Mouse (Mus musculus): ENCODE measurements at regions not wholly inside any gene's neighbourhood (a gene's known extent, or its start where the extent isn't known, plus 50 kb on each side); places are given as distances from the start of the nearest gene placed in this dataset.

DNA sequence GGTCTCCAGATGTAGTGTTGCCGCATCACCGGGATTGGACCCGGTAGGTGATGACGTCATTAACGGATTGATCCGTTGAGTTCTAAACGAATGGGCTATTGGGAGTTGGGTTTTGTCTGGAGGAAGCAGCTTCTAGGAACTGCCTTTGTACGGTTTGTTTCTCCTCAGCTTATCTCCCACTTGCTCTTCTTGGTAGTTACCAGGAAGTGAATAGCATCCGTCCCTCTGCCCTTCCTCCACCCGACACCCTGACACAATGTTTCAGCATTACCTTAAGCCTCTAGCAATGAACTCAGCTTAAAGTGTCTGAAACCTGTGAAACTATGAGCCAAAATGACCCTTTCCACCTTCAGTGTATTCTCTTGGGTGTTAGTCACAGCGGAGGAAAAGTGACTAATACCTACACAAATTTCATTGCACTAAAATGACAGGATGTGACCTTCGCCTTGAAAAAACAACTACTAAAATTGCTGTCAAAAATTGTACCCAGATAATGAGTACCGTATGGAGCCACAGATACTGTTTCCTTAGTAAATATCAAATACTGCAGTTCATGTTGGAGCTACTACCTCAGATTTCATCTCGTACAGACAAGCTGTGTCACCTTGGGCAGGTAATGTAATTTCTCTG, 237.1 kb downstream of the Adgb start:
- no peaks in the 10 kb centered on the region for H3K36me3 ChIP-seq (replicated peaks in 1 of 2; ENCODE audit: control insufficient read depth in 1 of 2, insufficient read depth in 1 of 2, low read length in 1 of 2)
- H3K27ac ChIP-seq (ENCODE audit: insufficient read depth, low read depth): no peak overlapping the region
- DNase-seq (ENCODE audit: extremely low read depth): no peak
- in situ Hi-C loops (cut with MboI; ENCODE audit: low pct_ligation_motif_present, low pct_unique_long_range_greater_than_20kb, low sequenced_read_pairs) (no loop called here), dilution Hi-C loops (cut with MboI; ENCODE audit: extremely low pct_ligation_motif_present, extremely low pct_unique_long_range_greater_than_20kb, low sequenced_read_pairs) (no loop called here)
- H3K4me3 ChIP-seq (replicated peaks in 1 of 3; ENCODE audit: low read depth in 2 of 3, low read length in 2 of 3, poor library complexity in 1 of 3): no peak overlapping the region
- H3K4me2 ChIP-seq (ENCODE audit: insufficient read depth, low read depth, poor library complexity, severe bottlenecking): no peak overlapping the region
- TF ChIP-seq HCFC1 (IDR thresholded peaks at IDR 0.05; ENCODE audit: low read depth, low read length): no peak
- no peak for TF ChIP-seq MYC (IDR thresholded peaks at IDR 0.05; ENCODE audit: low read depth, low read length)
- TF ChIP-seq MAZ (IDR thresholded peaks at IDR 0.05; ENCODE audit: low read depth, low read length): no peak
- no peak for TF ChIP-seq GABPA (IDR thresholded peaks at IDR 0.05; ENCODE audit: insufficient replicate concordance, low read depth, low read length)
- no peak for TF ChIP-seq MEF2A (IDR thresholded peaks at IDR 0.05; ENCODE audit: borderline replicate concordance, low read depth, low read length)
- TF ChIP-seq JUN (IDR thresholded peaks at IDR 0.05; ENCODE audit: insufficient read depth, low read depth, low read length): no peak
- no peak for TF ChIP-seq ZMIZ1 (IDR thresholded peaks at IDR 0.05; ENCODE audit: low read depth, low read length)
- TF ChIP-seq CHD1 (IDR thresholded peaks at IDR 0.05; ENCODE audit: low read depth, low read length): no peak
- TF ChIP-seq ELF1 (IDR thresholded peaks at IDR 0.05; ENCODE audit: low read depth, low read length): no peak
- TF ChIP-seq POLR2AphosphoS2 (IDR thresholded peaks at IDR 0.05; ENCODE audit: low read depth, low read length): no peak
- no peak for TF ChIP-seq NELFE (IDR thresholded peaks at IDR 0.05; ENCODE audit: low read depth, low read length)
- TF ChIP-seq TCF12 (IDR thresholded peaks at IDR 0.05; ENCODE audit: low read depth, low read length): no peak
- no peak for TF ChIP-seq SMC3 (IDR thresholded peaks at IDR 0.05; ENCODE audit: low read depth, low read length)
- TF ChIP-seq PAX5 (IDR thresholded peaks at IDR 0.05; ENCODE audit: low read length): no peak
- no peak for TF ChIP-seq ZNF384 (IDR thresholded peaks at IDR 0.05; ENCODE audit: low read depth, low read length)
- TF ChIP-seq USF1 (IDR thresholded peaks at IDR 0.05; ENCODE audit: low read depth, low read length): no peak
- H3K9me3 ChIP-seq (replicated peaks; ENCODE audit: low read length): no peaks in the 10 kb centered on the region
- H3K9ac ChIP-seq (ENCODE audit: insufficient read depth, low read depth): no peak overlapping the region
- no peaks in the 10 kb centered on the region for H3K27me3 ChIP-seq (replicated peaks)
- peaks cover 0 to 3% of the 10 kb centered on the region in 2 experiments; a peak in 1 of 4 replicates for H3K4me1 ChIP-seq (ENCODE audit: control insufficient read depth in 1 of 2, insufficient read depth in 2 of 2)
- no peaks in the 10 kb centered on the region for H3K79me2 ChIP-seq (replicated peaks; ENCODE audit: control insufficient read depth, extremely low read depth, insufficient read depth, poor library complexity, severe bottlenecking)

DNA sequence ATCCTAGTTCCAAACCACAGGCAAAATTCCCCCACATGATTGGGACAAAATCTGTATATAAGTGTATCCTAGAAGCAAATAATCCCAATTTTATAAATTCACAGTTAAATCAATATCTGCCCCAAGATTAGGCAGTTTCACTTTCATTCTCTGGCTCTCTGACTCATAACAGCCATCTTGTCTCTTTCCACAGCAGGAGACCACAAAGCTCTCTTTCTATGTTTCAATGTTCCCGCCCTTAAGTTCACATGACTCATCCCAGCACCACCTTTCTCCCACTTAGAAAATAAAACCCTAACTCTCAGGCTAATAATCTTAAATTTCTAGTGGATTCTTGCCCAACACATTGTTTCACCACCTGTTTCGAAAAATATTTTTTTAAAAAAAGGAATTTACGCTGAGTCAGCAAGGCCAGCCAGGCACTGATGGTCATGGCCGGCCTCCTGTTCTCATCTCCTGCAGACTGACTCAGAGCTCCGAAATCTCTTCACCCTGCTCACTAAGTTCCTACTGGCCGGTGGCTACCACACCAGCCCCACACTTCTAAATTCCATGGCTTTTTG, 247.5 kb downstream of the Adgb start:
- no peaks in the 10 kb centered on the region for H3K27me3 ChIP-seq (replicated peaks)
- no peak overlapping the region for H3K27ac ChIP-seq (ENCODE audit: insufficient read depth, low read depth)
- dilution Hi-C loops (cut with MboI; ENCODE audit: extremely low pct_ligation_motif_present, extremely low pct_unique_long_range_greater_than_20kb, low sequenced_read_pairs) (no loop called here), in situ Hi-C loops (cut with MboI; ENCODE audit: low pct_ligation_motif_present, low pct_unique_long_range_greater_than_20kb, low sequenced_read_pairs) (no loop called here)
- H3K4me2 ChIP-seq (ENCODE audit: insufficient read depth, low read depth, poor library complexity, severe bottlenecking): no peak overlapping the region
- no peaks in the 10 kb centered on the region for H3K36me3 ChIP-seq (replicated peaks in 1 of 2; ENCODE audit: control insufficient read depth in 1 of 2, insufficient read depth in 1 of 2, low read length in 1 of 2)
- no peaks in the 10 kb centered on the region for H3K79me2 ChIP-seq (replicated peaks; ENCODE audit: control insufficient read depth, extremely low read depth, insufficient read depth, poor library complexity, severe bottlenecking)
- TF ChIP-seq EP300 (IDR thresholded peaks at IDR 0.05; ENCODE audit: low read length) (peak; percentile 70), SMC3 (IDR thresholded peaks at IDR 0.05; ENCODE audit: low read depth, low read length) (no peak), KAT2A (IDR thresholded peaks at IDR 0.05; ENCODE audit: insufficient replicate concordance, low read length) (no peak), CHD1 (IDR thresholded peaks at IDR 0.05; ENCODE audit: low read depth, low read length) (no peak), ZKSCAN1 (IDR thresholded peaks at IDR 0.05; ENCODE audit: borderline replicate concordance, low read depth, low read length) (no peak), CHD2 (IDR thresholded peaks at IDR 0.05; ENCODE audit: low read length) (0 out of 2 replicates have a peak, but pooled peaks have one; percentile 17), BHLHE40 (IDR thresholded peaks at IDR 0.05; ENCODE audit: low read depth, low read length) (0 out of 2 replicates have a peak, but pooled peaks have one; percentile 35), JUND (conservative IDR thresholded peaks at IDR 0.05; ENCODE audit: low read depth, low read length) (peak; percentile 74), JUN (IDR thresholded peaks at IDR 0.05; ENCODE audit: insufficient read depth, low read depth, low read length) (peak; percentile 64), MEF2A (IDR thresholded peaks at IDR 0.05; ENCODE audit: borderline replicate concordance, low read depth, low read length) (no peak), NELFE (IDR thresholded peaks at IDR 0.05; ENCODE audit: low read depth, low read length) (no peak), IRF4 (IDR thresholded peaks at IDR 0.05; ENCODE audit: low read depth, low read length) (peak; percentile 80), ETS1 (conservative IDR thresholded peaks at IDR 0.05; ENCODE audit: low read depth, low read length) (peak; percentile 65), RAD21 (IDR thresholded peaks at IDR 0.05; ENCODE audit: low read depth, low read length) (no peak), USF1 (IDR thresholded peaks at IDR 0.05; ENCODE audit: low read depth, low read length) (no peak; the same call in 1 of the 2 replicates), ZC3H11A (IDR thresholded peaks at IDR 0.05; ENCODE audit: low read depth, low read length) (no peak), E2F4 (IDR thresholded peaks at IDR 0.05; ENCODE audit: insufficient replicate concordance, low read depth, low read length) (peak; percentile 85; the same call in 1 of the 2 replicates), SIN3A (IDR thresholded peaks at IDR 0.05; ENCODE audit: low read length) (no peak), HCFC1 (IDR thresholded peaks at IDR 0.05; ENCODE audit: low read depth, low read length) (no peak), GABPA (IDR thresholded peaks at IDR 0.05; ENCODE audit: insufficient replicate concordance, low read depth, low read length) (no peak), MAFK (IDR thresholded peaks at IDR 0.05; ENCODE audit: insufficient replicate concordance, low read length) (peak; percentile 99), CTCF (conservative IDR thresholded peaks at IDR 0.05 in 1 of 2, IDR thresholded peaks at IDR 0.05 in 1 of 2; ENCODE audit: low read depth in 2 of 2, low read length in 2 of 2) (no peak)
- DNase-seq (ENCODE audit: extremely low read depth): peak; percentile 63
- no peak overlapping the region for H3K4me3 ChIP-seq (replicated peaks in 1 of 3; ENCODE audit: low read depth in 2 of 3, low read length in 2 of 3, poor library complexity in 1 of 3)
- no peak overlapping the region for H3K9ac ChIP-seq (ENCODE audit: insufficient read depth, low read depth)
- no peaks in the 10 kb centered on the region for H3K4me1 ChIP-seq (ENCODE audit: control insufficient read depth in 1 of 2, insufficient read depth in 2 of 2)
- H3K9me3 ChIP-seq (replicated peaks; ENCODE audit: low read length): no peaks in the 10 kb centered on the region
